Mouse (Mus musculus): ENCODE results near the gene 1810030O07Rik. TPM values are rescaled to one million over a fixed set of nuclear protein-coding genes. Genes with fewer than 3 reads are reported as not detected.
"Not testable (repeated sequence)": the region's sequence is repeated elsewhere in the genome, so short reads cannot be mapped to it uniquely, and the experiment has no call there.

1810030O07Rik gene
- polyA plus RNA-seq, 1 experiment: 13.6 TPM

GRCm38 (mm10) chrX:12611211-12611610, 62.3 kb downstream of the 1810030O07Rik start:
- no peaks in the 10 kb centered on the region for H3K79me3 ChIP-seq (ENCODE audit: low read depth)
- no peak for TF ChIP-seq CTCF (IDR thresholded peaks at IDR 0.05; ENCODE audit: control insufficient read depth, insufficient read depth, insufficient read length)
- no peak for TF ChIP-seq CEBPB (IDR thresholded peaks at IDR 0.05; ENCODE audit: low read depth)
- no peak for TF ChIP-seq MAX (IDR thresholded peaks at IDR 0.05)
- TF ChIP-seq MYOD1 (IDR thresholded peaks at IDR 0.05; ENCODE audit: control insufficient read depth, insufficient read length, low read depth): no peak
- no peak for TF ChIP-seq FOSL1 (IDR thresholded peaks at IDR 0.05; ENCODE audit: insufficient read depth, low read length, poor library complexity, severe bottlenecking)
- TF ChIP-seq MYOG (IDR thresholded peaks at IDR 0.05; ENCODE audit: control insufficient read depth, extremely low read depth, insufficient read length): no peak
- TF ChIP-seq USF1 (IDR thresholded peaks at IDR 0.05; ENCODE audit: low read depth): no peak
- peaks cover 3% of the 10 kb centered on the region for H3K36me3 ChIP-seq (ENCODE audit: control insufficient read depth, insufficient read depth)
- H3ac ChIP-seq (ENCODE audit: control insufficient read depth, insufficient read length, low read depth): no peak overlapping the region
- no peaks in the 10 kb centered on the region for H3K27me3 ChIP-seq (ENCODE audit: control insufficient read depth, insufficient read depth, insufficient read length)
- no peaks in the 10 kb centered on the region for H3K79me2 ChIP-seq (ENCODE audit: control insufficient read depth, insufficient read depth)
- no peak overlapping the region for H3K4me3 ChIP-seq (ENCODE audit: insufficient read depth, poor library complexity, severe bottlenecking)

GRCm38 (mm10) chrX:12610541-12610940, 62.9 kb downstream of the 1810030O07Rik start:
- not testable (repeated sequence) for H3ac ChIP-seq (ENCODE audit: control insufficient read depth, insufficient read length, low read depth); H3K27me3 ChIP-seq (ENCODE audit: control insufficient read depth, insufficient read depth, insufficient read length); H3K79me2 ChIP-seq (ENCODE audit: control insufficient read depth, insufficient read depth); H3K79me3 ChIP-seq (ENCODE audit: low read depth); H3K4me3 ChIP-seq (ENCODE audit: insufficient read depth, poor library complexity, severe bottlenecking); H3K36me3 ChIP-seq (ENCODE audit: control insufficient read depth, insufficient read depth)

Other genes with a start within 250 kb of the 1810030O07Rik start
- gene Atp6ap2, start 85.9 kb downstream of the 1810030O07Rik start, polyA plus RNA-seq (2012; fragmentation: generic; extraction: Trizol): 24.2 TPM
- gene Med14, start 88.4 kb upstream of the 1810030O07Rik start, polyA plus RNA-seq (2012; fragmentation: generic; extraction: Trizol): 10.9 TPM